Mouse (Mus musculus): ENCODE measurements around the gene Dctpp1.

DNA sequence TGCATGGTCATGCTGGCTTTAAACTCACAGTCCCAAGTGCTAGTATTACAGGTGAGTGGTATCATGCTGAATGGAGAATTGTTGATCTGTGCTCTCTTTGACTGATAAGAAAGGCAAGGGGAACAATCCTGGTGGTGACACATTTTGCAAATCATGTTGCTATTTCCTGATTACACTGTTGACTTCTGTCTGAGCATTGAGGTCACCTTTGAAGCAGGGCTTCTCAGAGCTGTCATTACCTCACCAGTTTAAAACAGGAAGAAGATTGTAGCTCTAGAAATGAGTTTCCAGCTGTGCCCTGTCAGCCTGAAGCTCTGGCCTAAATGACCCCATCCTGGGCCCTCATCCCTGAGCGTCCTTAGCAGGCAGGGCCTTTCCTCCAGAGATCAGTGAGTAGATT lies 27.4 kb upstream of the Dctpp1 start:
- no peak for TF ChIP-seq CTCF (conservative IDR thresholded peaks at IDR 0.05; ENCODE audit: low read length)
- no peak for TF ChIP-seq NANOG (IDR thresholded peaks at IDR 0.05; ENCODE audit: borderline replicate concordance, low read length)
